Mouse (Mus musculus) MEL (cell line): Measurements from ENCODE around the gene Gm28510. TPM values are rescaled to one million over a fixed set of nuclear protein-coding genes. Genes with fewer than 3 reads are reported as not detected.
"Not testable (repeated sequence)": the region's sequence is repeated elsewhere in the genome, so short reads cannot be mapped to it uniquely, and the experiment has no call there.

ENCODE experiments used
- DNase-seq: peaks from one replicate; pipeline ENCODE4 v3.0.0; 2011; ENCODE audit warnings: low read depth, low spot score
- H3K27ac ChIP-seq: 2 replicates; pipeline ENCODE4 v1.5.1; 2012; ENCODE audit warnings: low read depth, mild to moderate bottlenecking, control low read depth, low read length, moderate library complexity; ENCODE audit not compliant: control insufficient read depth
- H3K27me3 ChIP-seq, 2 experiments: fragments of 150-350 bp in 1 of 2; sonication (generic) in 1 of 2; 2 replicates each; pipeline ENCODE4 v1.6.1; 2012; ENCODE audit warnings: low read length in 2 of 2, mild to moderate bottlenecking in 2 of 2, improper control_type of control experiment in 1 of 2, moderate library complexity in 1 of 2; ENCODE audit not compliant: insufficient read depth in 2 of 2, control insufficient read depth in 1 of 2
- H3K36me3 ChIP-seq, 2 experiments: 2 replicates each; pipeline ENCODE4 v1.6.1; 2012 to 2014; ENCODE audit warnings: low read length in 2 of 2, improper control_type of control experiment in 1 of 2, inconsistent platforms in 1 of 2, mild to moderate bottlenecking in 1 of 2; ENCODE audit not compliant: insufficient read depth in 2 of 2, control insufficient read depth in 1 of 2
- H3K4me1 ChIP-seq, 2 experiments: fragments of 150-350 bp in 1 of 2; sonication (generic) in 1 of 2; 2 replicates each; pipeline ENCODE4 v1.6.1; 2012; ENCODE audit warnings: low read length in 2 of 2, improper control_type of control experiment in 1 of 2, mild to moderate bottlenecking in 1 of 2; ENCODE audit not compliant: insufficient read depth in 2 of 2, control insufficient read depth in 1 of 2
- H3K4me3 ChIP-seq, 2 experiments: fragments of 150-350 bp in 1 of 2; sonication (generic) in 1 of 2; 2 replicates each; pipeline ENCODE4 v1.5.1; 2012; ENCODE audit warnings: low read depth in 2 of 2, low read length in 2 of 2, mild to moderate bottlenecking in 2 of 2, moderate library complexity in 2 of 2, control low read depth in 1 of 2, improper control_type of control experiment in 1 of 2; ENCODE audit not compliant: control insufficient read depth in 1 of 2, insufficient read depth in 1 of 2
- H3K79me2 ChIP-seq: 2 replicates; pipeline ENCODE4 v1.6.1; 2012; ENCODE audit warnings: mild to moderate bottlenecking, low read length, moderate library complexity; ENCODE audit not compliant: control insufficient read depth, poor library complexity, insufficient read depth
- H3K9ac ChIP-seq: 2 replicates; pipeline ENCODE4 v1.6.1; 2012; ENCODE audit warnings: low read depth, mild to moderate bottlenecking, control low read depth, low read length, moderate library complexity; ENCODE audit not compliant: control insufficient read depth, poor library complexity, severe bottlenecking
- H3K9me3 ChIP-seq: fragments of 150-350 bp; sonication (generic); replicated peaks from 2 replicates; pipeline ENCODE4 v1.6.1; 2012; ENCODE audit warnings: mild to moderate bottlenecking, low read length, improper control_type of control experiment, moderate library complexity; ENCODE audit not compliant: insufficient read depth
- polyA plus RNA-seq, 2 experiments: library from polyadenylated mRNA; stranded (reverse) in 1 of 2; unstranded in 1 of 2; fragments of >175 nt in 1 of 2; fragments of >200 nt in 1 of 2; gene quantifications; 2 replicates each; pipeline versions ENCODE4 v1.2.1 to v1.2.4; 2012; ENCODE audit warnings: low replicate concordance in 2 of 2, low read depth in 1 of 2; ENCODE audit not compliant: insufficient read length in 2 of 2, insufficient read depth in 1 of 2, missing spikeins in 1 of 2
- total RNA-seq: library from RNA; depleted of rRNA; stranded (reverse); fragments of 300-350 nt; gene quantifications from 2 replicates; pipeline ENCODE4 v1.2.3, GENCODE M21; 2012; rRNA removed

Gm28510 gene
- total RNA-seq = not detected in 2 replicates
- polyA plus RNA-seq = not detected

- H3K36me3 ChIP-seq, H3K9ac ChIP-seq, H3K79me2 ChIP-seq, H3K4me3 ChIP-seq, H3K9me3 ChIP-seq, H3K4me1 ChIP-seq, H3K27me3 ChIP-seq, H3K27ac ChIP-seq, DNase-seq: not testable (repeated sequence)
Observed at GRCm38 (mm10) chrY:10412437-10412836, at the start of gene Gm28510. Gm28510 (plus strand) TSS chrY:10412737.

Other genes starting within 250 kb of the Gm28510 start
- not detected in 2 replicates for gene Gm20834, start 88.1 kb upstream of the Gm28510 start, total RNA-seq
- not detected for gene Gm20834, start 88.1 kb upstream of the Gm28510 start, polyA plus RNA-seq
- not detected in 2 replicates for gene Gm20737, start 123.3 kb downstream of the Gm28510 start, total RNA-seq
- gene Gm20737, start 123.3 kb downstream of the Gm28510 start, polyA plus RNA-seq = not detected
- gene Gm21775, start 140.7 kb downstream of the Gm28510 start, total RNA-seq = not detected in 2 replicates
- gene Gm21775, start 140.7 kb downstream of the Gm28510 start, polyA plus RNA-seq = not detected
- not detected in 2 replicates for gene Gm21900, start 203.6 kb downstream of the Gm28510 start, total RNA-seq
- not detected for gene Gm21900, start 203.6 kb downstream of the Gm28510 start, polyA plus RNA-seq